Mouse (Mus musculus) embryonic facial prominence, embryonic 15.5 days (tissue): ENCODE measurements at regions not wholly inside any gene's neighbourhood (a gene's known extent, or its start where the extent isn't known, plus 50 kb on each side); places are given as distances from the start of the nearest gene placed in this dataset.

ENCODE experiments used
- ATAC-seq: fragments of 200-750 bp; cut with Nextera tagmentation; 2 replicates; pipeline ENCODE4 v1.8.0; 2017; ENCODE audit warnings: low read depth, moderate TSS enrichment; ENCODE audit not compliant: insufficient number of reproducible peaks, low FRiP score, low TSS enrichment
- H3K27ac ChIP-seq: fragments of 300-500 bp; sonication (generic); replicated peaks from 2 replicates; pipeline ENCODE4 v1.5.1; 2015; ENCODE audit warnings: mild to moderate bottlenecking, inconsistent platforms
- H3K27me3 ChIP-seq: fragments of 300-500 bp; sonication (generic); 2 replicates; pipeline ENCODE4 v1.6.1; 2015; ENCODE audit warnings: inconsistent platforms
- H3K36me3 ChIP-seq: fragments of 300-500 bp; sonication (generic); 2 replicates; pipeline ENCODE4 v1.6.1; 2015; ENCODE audit warnings: mild to moderate bottlenecking, inconsistent platforms
- H3K4me1 ChIP-seq: fragments of 300-500 bp; sonication (generic); 2 replicates; pipeline ENCODE4 v1.6.1; 2015; ENCODE audit warnings: inconsistent platforms
- H3K4me2 ChIP-seq: fragments of 300-500 bp; sonication (generic); replicated peaks from 2 replicates; pipeline ENCODE4 v1.6.1; 2015; ENCODE audit warnings: mild to moderate bottlenecking, inconsistent platforms
- H3K4me3 ChIP-seq: fragments of 300-500 bp; sonication (generic); replicated peaks from 2 replicates; pipeline ENCODE4 v1.5.1; 2015; ENCODE audit warnings: mild to moderate bottlenecking, inconsistent platforms
- H3K9ac ChIP-seq: fragments of 300-500 bp; sonication (generic); 2 replicates; pipeline ENCODE4 v1.6.1; 2015; ENCODE audit warnings: inconsistent platforms
- H3K9me3 ChIP-seq: fragments of 300-500 bp; sonication (generic); replicated peaks from 2 replicates; pipeline ENCODE4 v1.6.1; 2016; ENCODE audit warnings: inconsistent platforms
- WGBS: fragments of 180-500 bp; shearing (Covaris S2); methylation state at CpG from one replicate; pipeline ENCODE4 v1.1.7; 2015; 5-methylcytosine and 5-hydroxymethylcytosine counted together

- H3K4me3 ChIP-seq, result no peak overlapping the region
- no peaks in the 10 kb centered on the region for H3K4me1 ChIP-seq
- no peak overlapping the region for H3K4me2 ChIP-seq
- H3K36me3 ChIP-seq, result no peaks in the 10 kb centered on the region
- H3K9ac ChIP-seq, result no peak overlapping the region
- H3K9me3 ChIP-seq, result no peaks in the 10 kb centered on the region
- no peak overlapping the region for H3K27ac ChIP-seq
- WGBS, result 70% methylated on average over 5 of the region's 5 CpGs
- no peaks in the 10 kb centered on the region for H3K27me3 ChIP-seq
- no peak for ATAC-seq
Measured at GRCm38 (mm10) chr4:54704696-54705095, 240.2 kb upstream of the Zfp462 start.

- Histone ChIP-seq H3K4me1 (no peaks in the 10 kb centered on the region), H3K4me3 (no peak overlapping the region), H3K9me3 (no peaks in the 10 kb centered on the region), H3K36me3 (no peaks in the 10 kb centered on the region), H3K27ac (no peak overlapping the region), H3K4me2 (no peak overlapping the region), H3K9ac (no peak overlapping the region), H3K27me3 (no peaks in the 10 kb centered on the region)
- no peak for ATAC-seq
Measured at GRCm38 (mm10) chr4:54709751-54710150, 235.1 kb upstream of the Zfp462 start.

GRCm38 (mm10) chr4:54712929-54713328 is 231.9 kb upstream of the Zfp462 start:
- no peak overlapping the region for H3K9ac ChIP-seq
- no peak overlapping the region for H3K4me3 ChIP-seq
- H3K27ac ChIP-seq, result no peak overlapping the region
- H3K4me2 ChIP-seq, result no peak overlapping the region
- H3K4me1 ChIP-seq, result no peaks in the 10 kb centered on the region
- H3K9me3 ChIP-seq, result no peaks in the 10 kb centered on the region
- ATAC-seq, result peak; percentile 67; the same call in 1 of the 2 replicates
- no peaks in the 10 kb centered on the region for H3K36me3 ChIP-seq
- 37% methylated on average over 3 of the region's 3 CpGs for WGBS
- no peaks in the 10 kb centered on the region for H3K27me3 ChIP-seq

- no peak overlapping the region for H3K9ac ChIP-seq
- H3K36me3 ChIP-seq, result no peaks in the 10 kb centered on the region
- no peak overlapping the region for H3K27ac ChIP-seq
- no peaks in the 10 kb centered on the region for H3K27me3 ChIP-seq
- no peaks in the 10 kb centered on the region for H3K4me1 ChIP-seq
- WGBS, result 68% methylated on average over 9 of the region's 9 CpGs
- no peak for ATAC-seq
- no peaks in the 10 kb centered on the region for H3K9me3 ChIP-seq
- H3K4me3 ChIP-seq, result no peak overlapping the region
- H3K4me2 ChIP-seq, result no peak overlapping the region
Measured at GRCm38 (mm10) chr4:54714612-54715342, 230.1 kb upstream of the Zfp462 start.

- no peaks in the 10 kb centered on the region for H3K4me1 ChIP-seq
- no peaks in the 10 kb centered on the region for H3K36me3 ChIP-seq
- WGBS, result 91% methylated on average over 1 of the region's 1 CpGs
- no peak for ATAC-seq
- no peaks in the 10 kb centered on the region for H3K27me3 ChIP-seq
- no peak overlapping the region for H3K4me3 ChIP-seq
- no peak overlapping the region for H3K4me2 ChIP-seq
- H3K9me3 ChIP-seq, result no peaks in the 10 kb centered on the region
- H3K9ac ChIP-seq, result no peak overlapping the region
- no peak overlapping the region for H3K27ac ChIP-seq
Measured at GRCm38 (mm10) chr4:54718083-54718482, 226.8 kb upstream of the Zfp462 start.

- H3K4me1 ChIP-seq, result no peaks in the 10 kb centered on the region
- no peaks in the 10 kb centered on the region for H3K36me3 ChIP-seq
- H3K27me3 ChIP-seq, result no peaks in the 10 kb centered on the region
- H3K9ac ChIP-seq, result no peak overlapping the region
- no peak overlapping the region for H3K27ac ChIP-seq
- H3K4me3 ChIP-seq, result no peak overlapping the region
- no peak overlapping the region for H3K4me2 ChIP-seq
- 79% methylated on average over 5 of the region's 5 CpGs for WGBS
- ATAC-seq, result no peak
- H3K9me3 ChIP-seq, result no peaks in the 10 kb centered on the region
Measured at GRCm38 (mm10) chr4:54739001-54739400, 205.8 kb upstream of the Zfp462 start.

GRCm38 (mm10) chr4:54751458-54751857 is 193.4 kb upstream of the Zfp462 start:
- H3K9me3 ChIP-seq, result no peaks in the 10 kb centered on the region
- H3K9ac ChIP-seq, result no peak overlapping the region
- no peak overlapping the region for H3K27ac ChIP-seq
- H3K4me3 ChIP-seq, result no peak overlapping the region
- no peak overlapping the region for H3K4me2 ChIP-seq
- H3K4me1 ChIP-seq, result no peaks in the 10 kb centered on the region
- no peaks in the 10 kb centered on the region for H3K27me3 ChIP-seq
- ATAC-seq, result no peak
- no peaks in the 10 kb centered on the region for H3K36me3 ChIP-seq
- 78% methylated on average over 2 of the region's 2 CpGs for WGBS

GRCm38 (mm10) chr4:54756441-54756840 is 188.4 kb upstream of the Zfp462 start:
- H3K27ac ChIP-seq, result no peak overlapping the region
- no peak for ATAC-seq
- H3K9ac ChIP-seq, result no peak overlapping the region
- no peak overlapping the region for H3K4me2 ChIP-seq
- peaks cover 13% of the 10 kb centered on the region for H3K4me1 ChIP-seq
- H3K36me3 ChIP-seq, result no peaks in the 10 kb centered on the region
- 76% methylated on average over 4 of the region's 4 CpGs for WGBS
- H3K4me3 ChIP-seq, result no peak overlapping the region
- no peaks in the 10 kb centered on the region for H3K9me3 ChIP-seq
- H3K27me3 ChIP-seq, result no peaks in the 10 kb centered on the region

GRCm38 (mm10) chr4:54757715-54758500 is 186.9 kb upstream of the Zfp462 start:
- no peaks in the 10 kb centered on the region for H3K27me3 ChIP-seq
- peak overlapping the region; percentile 53 for H3K4me2 ChIP-seq
- no peaks in the 10 kb centered on the region for H3K36me3 ChIP-seq
- 0 out of 2 replicates have a peak overlapping the region, but pooled peaks have one; percentile 41 for H3K27ac ChIP-seq
- ATAC-seq, result no peak
- no peaks in the 10 kb centered on the region for H3K9me3 ChIP-seq
- peaks cover 13% of the 10 kb centered on the region for H3K4me1 ChIP-seq
- 21% methylated on average over 19 of the region's 19 CpGs for WGBS
- no peak overlapping the region for H3K9ac ChIP-seq
- H3K4me3 ChIP-seq, result peak overlapping the region; percentile 21

- H3K27ac ChIP-seq, result 0 out of 2 replicates have a peak overlapping the region, but pooled peaks have one; percentile 41
- peaks cover 13% of the 10 kb centered on the region for H3K4me1 ChIP-seq
- ATAC-seq, result no peak
- WGBS, result 8% methylated on average over 8 of the region's 8 CpGs
- no peaks in the 10 kb centered on the region for H3K27me3 ChIP-seq
- H3K4me2 ChIP-seq, result peak overlapping the region; percentile 53
- peak overlapping the region; percentile 21 for H3K4me3 ChIP-seq
- H3K9me3 ChIP-seq, result no peaks in the 10 kb centered on the region
- H3K36me3 ChIP-seq, result no peaks in the 10 kb centered on the region
- H3K9ac ChIP-seq, result no peak overlapping the region
Measured at GRCm38 (mm10) chr4:54758501-54758829, 186.4 kb upstream of the Zfp462 start.

GRCm38 (mm10) chr4:54761257-54761656 is 183.6 kb upstream of the Zfp462 start:
- 40% methylated on average over 5 of the region's 5 CpGs for WGBS
- peaks cover 13% of the 10 kb centered on the region for H3K4me1 ChIP-seq
- H3K9ac ChIP-seq, result no peak overlapping the region
- no peak overlapping the region for H3K4me3 ChIP-seq
- no peaks in the 10 kb centered on the region for H3K9me3 ChIP-seq
- no peak for ATAC-seq
- H3K4me2 ChIP-seq, result no peak overlapping the region
- no peaks in the 10 kb centered on the region for H3K27me3 ChIP-seq
- H3K36me3 ChIP-seq, result no peaks in the 10 kb centered on the region
- H3K27ac ChIP-seq, result no peak overlapping the region
